Mouse (Mus musculus): ENCODE results near the gene Trove2. TPM values are rescaled to one million over a fixed set of nuclear protein-coding genes. Genes with fewer than 3 reads are reported as not detected.
A peak's percentile ranks its signal among the peaks of the same experiment; 100 is the strongest.

Gene Trove2
- polyA plus RNA-seq, 1 experiment, result 0.77 TPM

GRCm38 (mm10) chr1:143773909-143774308 lies 3.0 kb downstream of the Trove2 start:
- Histone ChIP-seq H3K36me3 (replicated peaks; ENCODE audit: low read length) (peaks cover 43% of the 10 kb centered on the region), H3K27me3 (replicated peaks) (no peaks in the 10 kb centered on the region), H3K4me1 (peaks cover 64% of the 10 kb centered on the region), H3K9me3 (no peaks in the 10 kb centered on the region), H3K4me3 (replicated peaks) (peak overlapping the region; percentile 94)
- no peak for TF ChIP-seq FLI1 (IDR thresholded peaks at IDR 0.05; ENCODE audit: low read length)
- TF ChIP-seq GATA1 (IDR thresholded peaks at IDR 0.05; ENCODE audit: borderline replicate concordance, low read length), result no peak; the same call in 2 of the 3 replicates

GRCm38 (mm10) chr1:143773082-143773481 lies 3.8 kb downstream of the Trove2 start:
- H3K9me3 ChIP-seq, result no peaks in the 10 kb centered on the region
- H3K4me1 ChIP-seq, result peaks cover 63% of the 10 kb centered on the region
- TF ChIP-seq GATA1 (IDR thresholded peaks at IDR 0.05; ENCODE audit: borderline replicate concordance, low read length) (no peak), FLI1 (IDR thresholded peaks at IDR 0.05; ENCODE audit: low read length) (no peak)
- peaks cover 50% of the 10 kb centered on the region for H3K36me3 ChIP-seq (replicated peaks; ENCODE audit: low read length)
- H3K4me3 ChIP-seq (replicated peaks), result peak overlapping the region; percentile 76
- H3K27me3 ChIP-seq (replicated peaks), result no peaks in the 10 kb centered on the region

GRCm38 (mm10) chr1:143770444-143771109 lies 6.3 kb downstream of the Trove2 start:
- TF ChIP-seq GATA1 (IDR thresholded peaks at IDR 0.05; ENCODE audit: borderline replicate concordance, low read length) (no peak), FLI1 (IDR thresholded peaks at IDR 0.05; ENCODE audit: low read length) (no peak)
- peaks cover 75% of the 10 kb centered on the region for H3K36me3 ChIP-seq (replicated peaks; ENCODE audit: low read length)
- H3K27me3 ChIP-seq (replicated peaks), result no peaks in the 10 kb centered on the region
- no peaks in the 10 kb centered on the region for H3K9me3 ChIP-seq
- H3K4me1 ChIP-seq, result peaks cover 85% of the 10 kb centered on the region
- no peak overlapping the region for H3K4me3 ChIP-seq (replicated peaks)

GRCm38 (mm10) chr1:143766238-143766637 lies 10.6 kb downstream of the Trove2 start:
- Histone ChIP-seq H3K27me3 (replicated peaks) (no peaks in the 10 kb centered on the region), H3K36me3 (replicated peaks; ENCODE audit: low read length) (peaks cover 92% of the 10 kb centered on the region), H3K4me3 (replicated peaks) (no peak overlapping the region), H3K4me1 (peaks cover 47% of the 10 kb centered on the region), H3K9me3 (no peaks in the 10 kb centered on the region)
- TF ChIP-seq GATA1 (IDR thresholded peaks at IDR 0.05; ENCODE audit: borderline replicate concordance, low read length), result no peak
- no peak for TF ChIP-seq FLI1 (IDR thresholded peaks at IDR 0.05; ENCODE audit: low read length)

GRCm38 (mm10) chr1:143765801-143766200 lies 11.1 kb downstream of the Trove2 start:
- Histone ChIP-seq H3K9me3 (no peaks in the 10 kb centered on the region), H3K4me1 (peaks cover 46% of the 10 kb centered on the region), H3K27me3 (replicated peaks) (no peaks in the 10 kb centered on the region), H3K36me3 (replicated peaks; ENCODE audit: low read length) (peaks cover 94% of the 10 kb centered on the region), H3K4me3 (replicated peaks) (no peak overlapping the region)
- TF ChIP-seq FLI1 (IDR thresholded peaks at IDR 0.05; ENCODE audit: low read length), result no peak
- no peak for TF ChIP-seq GATA1 (IDR thresholded peaks at IDR 0.05; ENCODE audit: borderline replicate concordance, low read length)

- TF ChIP-seq FLI1 (IDR thresholded peaks at IDR 0.05; ENCODE audit: low read length) (no peak), GATA1 (IDR thresholded peaks at IDR 0.05; ENCODE audit: borderline replicate concordance, low read length) (no peak)
- H3K9me3 ChIP-seq, result no peaks in the 10 kb centered on the region
- peaks cover 33% of the 10 kb centered on the region for H3K4me1 ChIP-seq
Measured at GRCm38 (mm10) chr1:143764443-143764842, 12.4 kb downstream of the Trove2 start.

GRCm38 (mm10) chr1:143762159-143762558 lies 14.7 kb downstream of the Trove2 start:
- no peaks in the 10 kb centered on the region for H3K9me3 ChIP-seq
- H3K36me3 ChIP-seq (replicated peaks; ENCODE audit: low read length), result peaks cover 96% of the 10 kb centered on the region
- no peak overlapping the region for H3K4me3 ChIP-seq (replicated peaks)
- H3K4me1 ChIP-seq, result peaks cover 18% of the 10 kb centered on the region
- TF ChIP-seq FLI1 (IDR thresholded peaks at IDR 0.05; ENCODE audit: low read length) (no peak), GATA1 (IDR thresholded peaks at IDR 0.05; ENCODE audit: borderline replicate concordance, low read length) (no peak)
- H3K27me3 ChIP-seq (replicated peaks), result no peaks in the 10 kb centered on the region

More at GRCm38 (mm10) chr1:143764443-143764842, 12.4 kb downstream of the Trove2 start:
- H3K27me3 ChIP-seq (replicated peaks), result no peaks in the 10 kb centered on the region
- H3K4me3 ChIP-seq (replicated peaks), result no peak overlapping the region
- peaks cover 94% of the 10 kb centered on the region for H3K36me3 ChIP-seq (replicated peaks; ENCODE audit: low read length)

GRCm38 (mm10) chr1:143745871-143746270 lies 31.0 kb downstream of the Trove2 start:
- Histone ChIP-seq H3K9me3 (no peaks in the 10 kb centered on the region), H3K4me1 (peaks cover 14% of the 10 kb centered on the region), H3K36me3 (replicated peaks; ENCODE audit: low read length) (peaks cover 82% of the 10 kb centered on the region), H3K4me3 (replicated peaks) (no peak overlapping the region), H3K27me3 (replicated peaks) (no peaks in the 10 kb centered on the region)
- TF ChIP-seq GATA1 (IDR thresholded peaks at IDR 0.05; ENCODE audit: borderline replicate concordance, low read length) (no peak), FLI1 (IDR thresholded peaks at IDR 0.05; ENCODE audit: low read length) (no peak)

- TF ChIP-seq FLI1 (IDR thresholded peaks at IDR 0.05; ENCODE audit: low read length) (no peak), GATA1 (IDR thresholded peaks at IDR 0.05; ENCODE audit: borderline replicate concordance, low read length) (no peak)
- no peaks in the 10 kb centered on the region for H3K9me3 ChIP-seq
- H3K4me3 ChIP-seq (replicated peaks), result no peak overlapping the region
- H3K27me3 ChIP-seq (replicated peaks), result no peaks in the 10 kb centered on the region
- H3K4me1 ChIP-seq, result peaks cover 14% of the 10 kb centered on the region
- H3K36me3 ChIP-seq (replicated peaks; ENCODE audit: low read length), result peaks cover 58% of the 10 kb centered on the region
Measured at GRCm38 (mm10) chr1:143742186-143742585, 34.7 kb downstream of the Trove2 start.

- Histone ChIP-seq H3K4me1 (peaks cover 14% of the 10 kb centered on the region), H3K36me3 (replicated peaks; ENCODE audit: low read length) (peaks cover 49% of the 10 kb centered on the region), H3K4me3 (replicated peaks) (no peak overlapping the region), H3K27me3 (replicated peaks) (no peaks in the 10 kb centered on the region), H3K9me3 (no peaks in the 10 kb centered on the region)
- TF ChIP-seq FLI1 (IDR thresholded peaks at IDR 0.05; ENCODE audit: low read length) (no peak), GATA1 (IDR thresholded peaks at IDR 0.05; ENCODE audit: borderline replicate concordance, low read length) (no peak)
Measured at GRCm38 (mm10) chr1:143741331-143741730, 35.5 kb downstream of the Trove2 start.

Data from megakaryocyte, embryonic 14.5 days (primary cell).